Mouse (Mus musculus): ENCODE data around the gene Disc1.

Gene Disc1

GRCm38 (mm10) chr8:125221062-125221461 is 167.1 kb downstream of the Disc1 start:
- no peak for DNase-seq (ENCODE audit: low spot score)

GRCm38 (mm10) chr8:125223031-125223753 is 169.2 kb downstream of the Disc1 start:
- DNase-seq (ENCODE audit: low spot score) = no peak

- DNase-seq (ENCODE audit: low spot score) = no peak
Measured at GRCm38 (mm10) chr8:125224271-125224699, 170.3 kb downstream of the Disc1 start.

- DNase-seq (ENCODE audit: low spot score) = no peak
Measured at GRCm38 (mm10) chr8:125225266-125225665, 171.3 kb downstream of the Disc1 start.

- no peak for DNase-seq (ENCODE audit: low spot score)
Measured at GRCm38 (mm10) chr8:125226989-125227624, 173.1 kb downstream of the Disc1 start.

- DNase-seq (ENCODE audit: low spot score) = no peak
Measured at GRCm38 (mm10) chr8:125230526-125231131, 176.6 kb downstream of the Disc1 start.

GRCm38 (mm10) chr8:125232724-125233123 is 178.7 kb downstream of the Disc1 start:
- DNase-seq (ENCODE audit: low spot score) = no peak

GRCm38 (mm10) chr8:125235898-125236835 is 182.2 kb downstream of the Disc1 start:
- no peak for DNase-seq (ENCODE audit: low spot score)

GRCm38 (mm10) chr8:125240763-125241162 is 186.8 kb downstream of the Disc1 start:
- DNase-seq (ENCODE audit: low spot score) = no peak

GRCm38 (mm10) chr8:125242382-125242781 is 188.4 kb downstream of the Disc1 start:
- no peak for DNase-seq (ENCODE audit: low spot score)

- DNase-seq (ENCODE audit: low spot score) = no peak
Measured at GRCm38 (mm10) chr8:125242921-125243320, 188.9 kb downstream of the Disc1 start.

- DNase-seq (ENCODE audit: low spot score) = no peak
Measured at GRCm38 (mm10) chr8:125246737-125247292, 192.8 kb downstream of the Disc1 start.

GRCm38 (mm10) chr8:125247349-125247748 is 193.4 kb downstream of the Disc1 start:
- DNase-seq (ENCODE audit: low spot score) = no peak

GRCm38 (mm10) chr8:125252946-125253345 is 199.0 kb downstream of the Disc1 start:
- no peak for DNase-seq (ENCODE audit: low spot score)

- no peak for DNase-seq (ENCODE audit: low spot score)
Measured at GRCm38 (mm10) chr8:125253505-125254180, 199.6 kb downstream of the Disc1 start.

GRCm38 (mm10) chr8:125254188-125255005 is 200.4 kb downstream of the Disc1 start:
- peak; percentile 58 for DNase-seq (ENCODE audit: low spot score)

- DNase-seq (ENCODE audit: low spot score) = no peak
Measured at GRCm38 (mm10) chr8:125255006-125255685, 201.2 kb downstream of the Disc1 start.

GRCm38 (mm10) chr8:125257660-125258059 is 203.7 kb downstream of the Disc1 start:
- no peak for DNase-seq (ENCODE audit: low spot score)

- DNase-seq (ENCODE audit: low spot score) = no peak
Measured at GRCm38 (mm10) chr8:125258806-125259500, 205.0 kb downstream of the Disc1 start.

Measured in ovary, postnatal 14 days (tissue).